Mouse (Mus musculus) natural killer cell, adult 2 months (primary cell): ENCODE measurements around the gene Khk.

ENCODE experiments used
- DNase-seq, 2 experiments: peaks; one replicate each; pipeline ENCODE4 v3.0.0; 2022; ENCODE audit warnings: low spot score in 2 of 2

The Khk gene

GRCm38 (mm10) chr5:30968416-30968815 lies 47.2 kb downstream of the Khk start, which contains the start of gene Tcf23:
Gene Tcf23, plus strand, starts transcription at chr5:30968662.
- DNase-seq = no peak

- DNase-seq = no peak
These were observed 48.2 kb downstream of the Khk start for GRCm38 (mm10) chr5:30969440-30969839.

GRCm38 (mm10) chr5:30974870-30975656 lies 53.8 kb downstream of the Khk start:
- DNase-seq = no peak
